Mouse (Mus musculus) CD4-positive, CD25-positive, alpha-beta regulatory T cell, adult 4 months (primary cell): Measurements from ENCODE around the gene Runx3. TPM values are rescaled to one million over a fixed set of nuclear protein-coding genes. Genes with fewer than 3 reads are reported as not detected.

ENCODE experiments used
- ATAC-seq: one replicate; pipeline ENCODE4 v1.8.0; 2017
- polyA plus RNA-seq, 2 experiments: library from polyadenylated mRNA; unstranded; fragments of 100-300 nt; shearing (Covaris generic); gene quantifications; one replicate each; pipeline ENCODE4 v1.2.1; 2017

Gene Runx3
- 10 to 100 TPM in 1 of 2 experiments, 1 to 10 TPM in 1; 9.8 to 11.2 TPM for polyA plus RNA-seq

DNA sequence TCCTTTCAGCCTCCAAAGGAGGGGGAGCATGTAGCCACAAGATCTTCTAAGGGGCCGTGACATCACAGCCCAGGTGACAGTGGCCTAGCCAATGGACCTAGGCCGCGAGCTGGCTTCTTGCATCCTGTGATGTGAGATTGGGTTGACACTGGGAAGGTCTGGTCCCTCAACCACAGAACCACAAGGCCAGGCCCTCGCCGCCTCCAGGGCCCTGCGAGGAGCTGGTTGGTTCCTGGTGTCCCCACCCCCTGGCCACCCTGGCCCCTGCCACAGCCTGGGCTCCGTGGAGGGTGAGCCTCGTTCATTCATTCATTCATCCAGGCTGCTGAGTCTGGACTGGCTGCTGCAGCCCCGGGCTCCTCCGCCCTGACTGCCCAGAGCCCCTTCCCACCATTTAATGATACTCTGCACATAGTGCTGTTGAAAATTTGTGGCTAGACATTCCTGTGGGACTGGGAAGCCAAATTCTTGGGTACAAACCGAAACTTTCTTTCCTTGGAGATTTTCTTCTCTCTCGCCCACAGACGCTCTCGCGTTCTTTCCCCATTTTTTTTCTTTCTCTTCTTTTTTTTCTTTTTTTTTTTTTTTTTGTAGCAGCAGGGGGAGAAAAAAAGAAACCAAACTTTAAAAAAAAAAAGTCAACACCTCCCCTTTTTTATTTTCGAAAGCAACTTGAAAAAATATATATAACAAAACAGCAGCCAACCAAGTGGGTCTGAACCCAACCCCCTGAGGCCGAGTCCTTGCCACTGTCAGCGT is at the start of gene Runx3:
Gene Runx3, plus strand, starts transcription at position 311 of the 759 bp plus-strand sequence.
- peak; percentile 99 for ATAC-seq

DNA sequence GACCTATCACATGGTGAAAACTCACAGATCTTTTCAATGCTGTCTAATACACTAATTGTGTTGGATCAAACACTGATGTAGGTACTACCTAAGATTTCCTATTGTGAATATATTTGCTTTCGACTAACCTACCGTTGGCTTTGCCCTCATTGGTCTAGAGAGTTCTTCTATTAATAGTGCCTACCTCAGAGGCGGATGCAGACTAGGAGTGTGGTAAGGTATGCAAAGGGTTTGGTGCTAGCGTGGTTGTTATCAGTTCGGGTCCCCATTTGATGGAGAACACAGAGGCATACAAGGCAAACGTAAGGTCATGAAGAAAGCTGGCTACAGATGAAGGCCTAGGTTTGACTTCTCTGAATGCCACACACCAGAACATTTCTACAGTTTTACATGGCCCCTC is 47.8 kb upstream of the Runx3 start:
- peak; percentile 73 for ATAC-seq

DNA sequence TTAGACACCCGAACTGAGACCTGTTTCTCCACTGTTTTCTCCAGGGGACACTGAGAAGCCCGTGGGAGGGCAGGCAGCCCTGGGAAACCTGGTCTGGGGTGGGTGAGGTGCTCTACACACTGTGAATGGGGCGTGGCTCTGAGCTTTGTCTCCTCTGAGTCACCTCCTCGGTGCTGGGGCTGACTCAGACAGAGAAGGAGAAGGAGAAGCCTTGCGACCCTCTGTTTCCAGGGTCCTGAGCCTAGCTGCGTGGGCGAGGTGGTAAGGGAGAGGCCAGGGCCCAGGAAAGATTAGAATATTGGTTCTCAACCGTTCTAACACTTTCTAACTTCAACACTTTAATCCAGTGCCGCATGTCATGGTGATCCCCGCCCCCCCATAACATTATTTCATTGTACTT is 46.9 kb upstream of the Runx3 start:
- ATAC-seq: peak; percentile 64

DNA sequence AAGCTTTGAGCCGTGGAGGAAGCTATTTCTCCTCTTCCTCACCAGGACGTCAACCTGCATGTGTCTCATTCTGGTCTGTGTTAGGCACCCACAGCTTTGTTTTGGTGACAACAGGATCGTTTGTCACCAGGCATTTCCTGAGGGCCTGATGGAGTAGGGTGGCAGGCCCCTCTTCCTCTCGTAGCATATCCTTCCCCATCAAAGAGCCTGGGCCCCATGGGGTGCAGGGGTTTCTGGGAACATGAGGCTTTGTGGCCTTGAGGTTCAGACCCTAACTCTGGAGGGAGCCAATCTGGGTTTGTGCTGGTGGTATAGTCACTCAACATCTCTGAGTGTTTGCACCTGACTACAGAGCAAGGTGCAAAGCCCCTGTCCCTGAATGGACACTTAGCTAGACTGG is 45.8 kb upstream of the Runx3 start:
- no peak for ATAC-seq

DNA sequence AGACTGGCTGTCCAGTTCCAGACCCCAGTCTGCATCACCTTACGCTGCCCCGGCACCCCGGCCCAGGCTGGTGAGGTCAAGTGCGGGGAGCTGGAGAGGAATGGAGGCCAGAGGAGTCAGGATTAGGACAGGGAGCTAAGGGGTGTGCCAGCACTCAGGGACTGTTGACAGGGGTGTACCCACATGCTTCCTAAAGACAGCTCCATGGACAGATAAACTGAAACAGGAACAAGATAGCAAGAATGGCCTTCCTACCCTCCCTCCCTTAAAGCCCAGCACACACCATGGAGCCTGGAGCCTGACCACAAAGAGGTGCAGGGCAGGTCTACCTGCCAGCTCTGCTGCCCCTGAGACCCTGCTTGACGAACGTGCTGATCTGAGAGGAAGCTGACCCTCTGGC is 45.1 kb upstream of the Runx3 start:
- no peak for ATAC-seq

DNA sequence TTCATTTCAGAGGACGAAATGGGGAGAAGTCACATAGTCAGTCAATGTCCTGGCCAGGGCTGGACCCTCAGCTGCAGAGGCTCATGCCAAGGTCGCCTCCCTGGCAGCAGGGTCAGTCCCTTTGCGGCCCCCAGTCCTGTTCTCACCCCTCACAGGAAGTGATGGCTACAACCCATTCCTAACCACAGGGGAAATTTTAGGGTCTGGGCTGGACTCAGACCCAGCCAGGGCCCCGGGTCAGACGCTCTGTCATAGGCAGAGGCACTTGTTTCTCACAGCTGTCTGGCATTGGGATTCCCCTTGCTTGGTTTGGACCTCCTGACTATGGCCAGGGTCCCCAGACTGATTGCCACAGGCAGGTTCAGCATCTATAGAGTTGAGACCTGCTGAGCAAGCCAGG is 43.8 kb upstream of the Runx3 start:
- no peak for ATAC-seq

DNA sequence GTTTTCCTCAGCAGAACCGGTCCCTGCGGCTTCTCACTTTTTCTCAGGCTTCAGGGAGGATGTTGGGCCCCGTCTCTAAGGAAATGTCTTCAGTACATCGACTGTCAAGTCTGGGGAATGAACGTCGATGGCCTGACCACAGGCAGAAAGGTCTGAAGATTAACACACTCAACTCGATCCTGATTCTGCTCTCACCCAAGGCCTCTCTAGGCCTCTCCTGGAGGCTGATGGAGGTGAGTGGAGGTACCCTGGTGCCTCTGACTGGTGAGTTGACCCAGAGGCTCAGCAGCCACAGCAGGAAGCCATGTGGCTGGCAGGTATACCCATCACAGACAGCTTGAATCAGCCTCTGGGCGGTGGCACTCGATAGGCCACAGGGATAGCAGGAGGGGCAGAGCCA is 43.3 kb upstream of the Runx3 start:
- no peak for ATAC-seq

DNA sequence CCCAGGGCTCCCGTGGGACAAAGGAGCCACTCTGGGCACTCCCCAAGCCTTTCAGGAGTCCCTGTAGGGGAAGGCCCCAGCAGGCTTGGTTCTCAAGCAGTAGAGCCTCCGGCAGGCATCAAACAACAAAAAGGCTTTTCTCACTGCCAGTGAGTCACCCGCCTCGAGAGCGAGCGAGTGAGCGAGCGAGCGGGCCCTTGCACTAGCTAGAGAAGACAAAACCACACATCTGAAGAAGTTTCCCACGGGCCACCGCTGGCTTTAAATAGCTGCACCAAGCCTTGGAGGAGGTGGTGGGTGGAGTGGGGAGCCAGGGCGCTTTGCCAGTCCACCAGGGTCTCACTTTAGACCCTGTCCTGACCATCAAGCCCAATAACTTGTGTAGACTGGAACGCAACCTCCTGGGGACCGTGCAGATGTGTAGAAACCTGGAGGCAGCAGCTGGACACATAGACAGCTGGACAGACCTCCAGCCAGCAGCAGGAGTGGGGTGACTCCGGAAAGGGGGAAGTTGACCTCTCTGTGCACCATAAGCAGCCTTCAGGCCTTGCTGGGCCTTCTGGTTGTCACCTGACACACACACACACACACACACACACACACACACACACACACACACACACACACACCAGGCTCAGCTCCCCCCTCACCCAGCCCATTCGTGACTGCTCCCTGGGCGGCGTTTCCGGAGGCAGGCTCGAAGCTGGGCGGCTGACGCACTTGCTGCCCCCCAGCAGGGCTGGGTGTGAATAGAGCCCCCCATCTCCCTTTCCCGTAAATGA is 40.4 kb upstream of the Runx3 start:
- ATAC-seq: peak; percentile 91

DNA sequence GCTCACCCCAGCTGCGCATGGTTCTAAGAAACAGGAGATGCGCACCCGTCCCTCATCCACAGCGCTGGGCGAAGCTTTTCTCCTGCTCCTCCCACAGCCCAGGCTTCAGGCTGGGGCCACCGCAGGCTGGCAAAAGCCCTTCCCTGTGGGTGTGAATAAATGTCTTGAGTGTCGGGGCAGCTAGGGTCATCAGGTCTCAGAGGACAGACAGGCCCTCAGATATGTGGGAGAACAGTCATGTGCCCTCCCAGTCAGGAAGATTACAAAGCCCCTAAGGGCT is 39.9 kb upstream of the Runx3 start:
- no peak for ATAC-seq

DNA sequence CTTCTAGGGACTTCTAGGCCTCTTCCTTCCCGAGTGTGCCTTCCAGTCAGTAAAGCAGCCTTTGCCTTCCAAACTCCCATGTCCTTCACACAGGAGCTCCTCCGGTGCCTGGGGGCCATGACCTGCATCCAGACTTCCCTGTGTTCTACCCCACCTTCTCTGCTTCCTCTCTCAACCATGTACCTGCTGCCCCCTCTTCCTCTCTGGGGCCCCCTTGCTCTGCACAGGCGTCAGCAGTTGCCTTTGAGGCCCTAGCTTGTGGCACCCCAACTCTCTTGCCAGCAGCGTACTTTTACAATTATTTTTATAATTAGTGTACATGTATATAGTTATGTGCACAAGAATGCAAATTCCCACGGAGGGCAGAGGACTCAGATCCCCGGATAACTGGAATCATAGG is 37.4 kb upstream of the Runx3 start:
- ATAC-seq: no peak

DNA sequence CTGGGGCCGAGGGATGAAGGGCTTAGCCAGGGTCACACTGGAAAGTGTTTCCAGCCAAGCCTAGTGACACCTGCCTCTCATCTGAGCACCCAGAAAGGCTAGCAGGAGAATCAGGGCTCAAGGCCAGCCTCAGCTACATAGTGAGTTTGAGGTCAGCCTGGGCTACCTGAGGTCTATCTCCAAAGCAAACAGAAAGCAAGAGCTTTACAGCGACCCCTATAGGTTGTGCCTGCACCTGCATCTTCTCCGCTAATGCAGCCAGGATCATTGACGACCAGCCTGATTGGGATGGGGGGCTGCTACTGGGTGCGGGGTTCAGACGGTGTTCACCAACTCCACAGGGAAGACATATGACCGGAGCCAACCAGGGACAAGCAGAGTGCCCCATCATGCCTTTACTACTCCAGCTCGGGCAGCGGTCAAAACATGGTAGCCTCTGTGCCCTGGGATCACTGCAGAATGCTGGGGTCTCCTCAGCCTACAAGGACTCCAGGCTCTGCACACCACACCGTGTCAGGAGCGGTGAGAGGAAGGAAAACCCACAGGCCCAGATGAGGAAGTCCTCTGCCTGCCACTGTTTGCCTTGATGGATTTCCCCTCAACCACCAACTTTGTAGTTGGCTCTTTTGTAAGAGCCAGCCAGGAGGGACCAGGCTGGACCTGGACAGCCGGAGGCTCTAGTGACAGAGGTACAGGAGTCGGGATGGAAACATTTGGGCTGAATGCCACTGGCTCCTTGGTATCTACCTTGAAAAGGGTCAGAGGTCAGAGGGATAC is 35.2 kb upstream of the Runx3 start:
- ATAC-seq: no peak

DNA sequence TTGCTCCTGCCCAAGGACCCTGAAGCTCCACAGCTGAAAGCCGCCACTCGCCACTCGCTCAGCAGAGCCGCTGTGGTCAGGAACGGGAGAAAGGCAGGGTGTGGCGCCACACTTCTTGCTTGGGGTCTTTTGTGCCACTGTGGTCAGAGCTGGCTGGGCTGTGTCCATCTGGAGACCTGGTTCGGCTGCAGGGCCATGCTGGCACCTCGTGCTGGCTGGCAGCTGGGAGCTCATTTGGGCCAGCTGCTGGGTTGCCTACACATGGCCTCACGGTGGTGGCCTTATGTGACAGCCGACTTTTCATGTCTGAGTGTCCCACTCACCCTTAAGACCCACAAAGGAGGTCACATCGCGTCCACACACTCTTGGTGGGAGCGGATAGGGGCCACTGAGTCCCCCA is 29.8 kb upstream of the Runx3 start:
- no peak for ATAC-seq

DNA sequence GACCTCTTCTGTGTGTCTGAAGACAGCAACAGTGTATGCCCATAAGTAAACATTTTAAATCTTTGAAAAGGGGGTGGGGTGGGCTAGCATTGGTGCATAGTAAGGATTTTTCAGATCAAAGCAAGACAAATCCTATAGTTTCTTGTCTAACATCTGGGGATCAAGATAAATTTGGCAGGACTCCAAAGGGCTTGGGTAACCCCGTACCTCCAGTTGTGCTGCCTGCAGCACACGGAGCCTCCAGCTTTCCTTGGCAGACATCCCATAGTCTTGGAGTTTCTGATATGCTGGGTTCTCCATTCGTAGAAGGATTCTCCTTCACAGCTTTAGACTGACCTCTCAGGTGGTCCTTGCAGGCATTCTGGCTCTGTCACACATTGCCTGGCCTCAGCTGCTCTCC is 27.6 kb upstream of the Runx3 start:
- no peak for ATAC-seq

DNA sequence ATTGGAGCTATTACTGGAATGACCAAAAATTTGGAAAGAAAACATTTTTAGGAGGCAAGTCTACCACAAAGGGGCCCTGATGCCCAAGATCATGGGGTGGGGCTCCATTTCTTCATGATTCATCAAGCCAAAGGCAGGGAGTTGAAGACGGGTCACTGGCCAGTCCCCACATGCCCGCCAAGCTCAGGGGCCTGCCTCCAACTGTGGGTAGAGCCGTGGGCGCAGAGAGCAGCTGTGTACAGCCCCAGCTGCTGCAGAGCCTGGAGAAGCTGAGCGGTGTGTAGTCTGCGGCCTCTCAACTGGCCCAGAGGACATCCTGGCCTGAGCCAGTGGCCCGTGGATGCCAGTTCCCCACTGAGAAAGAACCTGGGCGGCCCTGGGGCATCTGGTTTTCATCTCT is 24.8 kb upstream of the Runx3 start:
- ATAC-seq: no peak

DNA sequence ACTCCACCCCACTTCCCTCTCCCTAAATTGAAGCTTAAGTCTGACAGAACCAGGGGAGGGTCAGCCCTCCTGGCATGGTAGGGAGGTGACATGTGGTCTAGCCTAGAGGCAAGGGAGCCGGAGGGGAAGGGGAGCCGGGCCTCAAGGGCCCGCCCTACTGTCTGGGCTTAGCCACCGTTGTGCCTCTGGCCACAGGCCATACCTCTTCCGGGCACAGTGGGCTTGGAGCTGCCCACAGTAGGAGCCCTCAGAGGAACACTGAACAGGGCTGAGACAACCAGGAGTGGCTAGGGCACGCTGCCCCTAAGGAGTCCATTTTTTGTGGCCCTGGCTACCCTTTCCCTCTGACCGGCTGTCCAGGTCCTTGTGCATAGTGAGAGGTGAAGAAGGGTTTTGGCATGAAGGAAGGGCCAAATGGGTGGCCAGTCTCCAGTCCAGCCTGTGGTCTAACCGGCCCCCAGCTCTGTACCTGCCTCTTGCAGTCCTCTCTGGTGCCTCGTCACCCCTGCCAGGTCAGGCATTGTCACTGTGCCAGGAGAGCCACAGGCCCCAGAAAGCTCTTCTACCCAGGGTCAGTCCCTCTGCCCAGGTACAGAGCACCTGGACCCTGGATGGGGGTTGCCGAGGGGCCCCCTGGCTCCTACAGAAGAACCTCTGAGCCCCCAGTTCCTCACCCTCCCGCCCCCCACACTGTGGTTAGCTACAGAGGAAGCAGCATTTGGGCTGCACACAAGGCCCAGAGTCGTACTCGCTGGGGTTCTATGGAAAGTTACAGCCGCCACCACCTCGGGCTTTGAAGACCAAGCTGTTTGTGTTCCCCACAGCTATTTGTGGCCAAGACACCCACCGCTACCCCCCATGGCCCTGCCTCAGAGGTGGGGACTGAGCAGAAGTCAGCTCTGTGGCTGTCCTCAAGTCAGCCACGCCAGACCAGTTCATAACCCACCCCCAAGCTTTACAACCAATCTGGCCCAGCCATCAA is 22.3 kb upstream of the Runx3 start:
- peak; percentile 34 for ATAC-seq

DNA sequence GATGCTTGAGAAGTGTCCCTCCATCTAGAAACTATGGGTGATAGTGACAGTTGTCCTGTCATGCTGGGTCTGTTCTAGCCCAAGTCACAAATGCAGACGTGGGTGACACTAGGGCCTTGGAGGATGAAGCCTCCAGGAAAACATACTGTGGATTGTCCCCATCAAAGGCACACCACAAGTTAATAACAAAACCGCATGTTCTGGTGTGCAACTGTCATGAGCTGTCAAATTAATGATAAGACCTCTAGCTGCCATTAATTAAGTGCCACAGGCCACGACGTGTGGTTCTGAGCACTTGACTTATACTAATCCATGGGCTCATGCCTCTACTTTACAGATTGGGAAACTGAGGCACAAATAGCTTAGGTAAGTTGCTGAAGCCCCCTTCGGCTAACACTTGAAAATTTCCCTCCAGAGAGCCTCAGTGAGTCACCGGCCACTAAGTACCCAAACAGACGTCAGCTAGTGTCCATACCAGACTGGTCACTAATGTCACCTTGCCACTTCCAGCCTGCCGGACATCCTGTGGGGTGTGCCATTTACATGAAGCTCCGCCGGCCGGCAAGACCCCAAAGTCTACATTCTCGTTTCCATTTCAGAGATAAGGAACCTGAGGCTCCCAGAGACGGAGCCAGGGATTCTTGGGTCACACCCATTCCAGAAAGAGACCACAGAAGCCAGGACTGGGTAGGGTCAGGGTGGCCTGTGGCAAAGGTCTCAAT is 18.3 kb upstream of the Runx3 start:
- no peak for ATAC-seq

DNA sequence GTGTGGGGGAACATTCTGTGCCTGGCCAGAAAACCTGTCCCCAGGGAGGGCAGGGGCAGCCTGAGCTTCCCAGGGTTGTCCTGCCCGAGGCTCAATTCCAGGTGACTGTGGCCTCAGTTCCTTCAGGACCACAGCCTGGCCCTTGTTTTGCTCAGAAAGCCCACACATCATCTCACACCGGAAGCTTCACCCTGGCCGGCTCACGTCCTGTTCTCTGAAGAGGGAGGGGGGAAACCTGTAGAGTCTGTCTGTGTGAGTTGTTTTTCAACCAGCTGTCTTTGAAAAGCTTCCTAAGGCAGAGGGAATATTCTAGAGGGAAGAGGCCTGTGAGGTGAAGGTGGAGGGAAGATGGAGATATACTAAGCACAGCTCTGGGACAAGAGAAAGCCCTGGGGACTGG is 17.7 kb upstream of the Runx3 start:
- ATAC-seq: peak; percentile 75

DNA sequence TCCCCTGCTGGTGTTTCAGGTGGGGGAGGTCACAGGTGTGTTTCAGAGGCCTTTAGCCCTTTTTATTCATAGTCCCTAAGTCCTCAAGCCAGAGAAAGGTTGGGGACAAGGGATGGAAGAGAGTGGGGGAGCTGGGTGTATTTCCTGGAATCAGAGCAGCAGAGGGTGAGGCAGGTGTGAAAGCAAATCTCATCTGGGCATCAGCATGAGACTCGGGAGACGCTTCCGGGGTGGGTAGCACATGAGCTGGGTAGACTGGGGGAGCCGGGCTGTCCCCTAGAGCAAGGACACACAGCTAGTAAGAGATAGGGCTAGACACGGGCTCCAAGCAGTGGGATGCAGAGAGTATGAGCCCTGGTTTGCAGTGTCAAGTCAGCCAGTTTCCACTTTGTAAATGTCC is 16.7 kb upstream of the Runx3 start:
- ATAC-seq: peak; percentile 70

DNA sequence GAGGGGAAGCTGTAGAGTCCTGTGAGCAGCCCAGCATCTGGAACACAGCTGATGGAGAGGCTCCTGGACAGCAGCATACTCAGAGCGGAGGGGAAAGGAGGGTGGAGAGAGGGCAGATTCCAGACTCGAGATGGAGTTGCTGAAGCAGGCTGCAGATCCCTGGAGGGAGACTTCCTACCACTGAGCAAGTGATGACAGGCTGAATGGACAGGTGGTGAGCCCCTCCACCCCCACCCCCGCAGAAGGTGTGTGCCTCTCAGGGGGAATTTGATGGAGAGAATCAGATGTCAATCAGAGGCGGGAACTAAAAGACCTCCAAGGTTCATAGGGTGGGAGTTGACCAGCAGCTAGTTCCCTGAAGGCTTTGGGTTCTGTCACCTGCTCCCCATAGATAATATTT is 13.5 kb upstream of the Runx3 start:
- no peak for ATAC-seq

DNA sequence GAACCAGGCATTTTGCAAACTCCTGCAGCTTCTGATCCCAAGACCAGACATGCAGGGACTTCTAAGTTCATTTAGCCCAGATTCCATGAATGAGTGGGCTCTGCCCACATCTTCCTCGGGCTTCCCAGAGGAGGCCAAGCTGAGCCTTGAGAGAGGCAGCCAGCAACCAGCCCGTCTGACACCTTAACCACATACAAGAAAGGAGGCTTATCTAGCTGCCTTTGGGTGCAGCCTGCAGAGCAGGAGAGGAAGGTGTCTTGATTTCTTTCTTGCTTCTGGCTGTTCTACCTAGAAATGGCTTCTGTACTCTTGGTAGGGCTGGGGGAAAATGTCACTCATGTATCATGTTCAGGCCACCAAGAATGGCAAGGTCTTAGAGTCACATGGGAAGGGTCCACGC is 11.8 kb upstream of the Runx3 start:
- ATAC-seq: no peak

DNA sequence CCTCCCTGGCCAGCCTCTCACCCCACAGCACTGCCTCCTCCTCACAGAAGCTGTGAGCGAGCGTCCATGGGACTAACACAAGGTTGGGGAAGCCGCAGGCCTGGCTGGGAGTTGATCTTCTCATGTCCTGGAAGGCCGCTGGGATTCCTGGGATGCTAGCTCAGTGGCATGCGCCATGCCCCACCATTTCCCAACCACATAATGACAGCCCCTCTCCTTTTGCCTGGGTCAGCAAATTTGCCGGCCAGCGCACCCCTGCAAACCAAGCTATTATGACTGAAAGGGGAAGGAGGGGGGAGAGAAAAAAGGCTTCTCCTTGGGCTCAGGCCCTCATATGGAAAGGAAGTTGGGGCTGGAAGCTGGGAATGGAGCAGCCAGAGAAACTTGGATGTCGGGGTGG is 6.8 kb upstream of the Runx3 start:
- no peak for ATAC-seq

DNA sequence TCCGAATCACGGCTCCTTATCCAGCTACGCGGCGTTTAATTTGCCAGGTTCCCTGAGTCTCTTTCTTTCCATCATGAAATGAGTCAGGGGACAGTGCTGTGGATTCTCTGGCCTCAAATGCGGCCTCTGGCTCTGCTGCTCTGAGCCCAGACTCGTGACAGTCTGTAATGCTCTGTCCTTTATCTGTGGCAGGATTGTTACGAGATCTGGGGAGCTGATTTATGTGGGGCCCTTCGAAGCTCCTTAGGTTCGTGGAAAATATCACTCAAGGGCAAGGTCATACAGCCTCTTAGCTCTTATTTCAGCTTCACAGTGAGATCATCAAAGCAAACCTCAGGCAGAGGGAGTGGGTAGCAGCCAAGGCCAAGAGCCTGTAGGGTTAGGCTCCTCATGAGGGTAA is 6.2 kb upstream of the Runx3 start:
- ATAC-seq: peak; percentile 49
